Mouse (Mus musculus) large intestine, adult 2 months (tissue): ENCODE data around the gene Adi1. TPM values are rescaled to one million over a fixed set of nuclear protein-coding genes. Genes with fewer than 3 reads are reported as not detected.

Source experiments
- DNase-seq: peaks from one replicate; pipeline ENCODE4 v3.0.0-alpha.2; 2012; ENCODE audit warnings: low read depth, low spot score
- WGBS: fragments of 180-500 bp; shearing (Covaris S2); methylation state at CpG from one replicate; pipeline ENCODE4 v1.1.7; 2018; 5-methylcytosine and 5-hydroxymethylcytosine counted together
- polyA plus RNA-seq: library from polyadenylated mRNA; depleted of rRNA; stranded (reverse); fragments of >200 nt; gene quantifications from 2 replicates; pipeline ENCODE4 v1.2.3, GENCODE M21; 2012

Gene Adi1
- polyA plus RNA-seq, 1 experiment, result 11.6 TPM

DNA sequence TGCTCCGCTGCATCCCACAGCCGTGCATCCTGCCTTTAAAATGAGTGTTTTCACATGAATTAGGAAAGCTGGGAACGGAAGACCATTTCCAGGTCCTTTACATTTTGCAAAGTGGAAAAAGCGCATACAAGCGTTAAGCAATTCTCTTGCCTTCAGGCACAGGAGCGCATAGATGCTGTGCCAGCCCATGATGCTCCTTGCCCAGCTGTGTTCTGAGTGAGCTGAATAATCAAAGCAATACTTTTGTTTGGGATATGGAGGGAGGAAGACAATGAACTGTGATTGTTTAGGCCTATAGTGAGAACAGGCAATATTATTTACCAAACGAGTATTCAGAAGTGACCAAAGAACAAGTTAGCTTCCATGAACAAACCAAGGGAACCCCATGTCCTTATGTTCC is 15.7 kb downstream of the Adi1 start:
- 92% methylated on average over 7 of the region's 7 CpGs for WGBS
- no peak for DNase-seq

- no peak for DNase-seq
- WGBS, result 69% methylated on average over 3 of the region's 3 CpGs
These were observed 18.7 kb downstream of the Adi1 start for GRCm38 (mm10) chr12:28693738-28694137.

- DNase-seq, result no peak
- 92% methylated on average over 2 of the region's 2 CpGs for WGBS
These were observed 19.2 kb downstream of the Adi1 start for GRCm38 (mm10) chr12:28694231-28694630.

DNA sequence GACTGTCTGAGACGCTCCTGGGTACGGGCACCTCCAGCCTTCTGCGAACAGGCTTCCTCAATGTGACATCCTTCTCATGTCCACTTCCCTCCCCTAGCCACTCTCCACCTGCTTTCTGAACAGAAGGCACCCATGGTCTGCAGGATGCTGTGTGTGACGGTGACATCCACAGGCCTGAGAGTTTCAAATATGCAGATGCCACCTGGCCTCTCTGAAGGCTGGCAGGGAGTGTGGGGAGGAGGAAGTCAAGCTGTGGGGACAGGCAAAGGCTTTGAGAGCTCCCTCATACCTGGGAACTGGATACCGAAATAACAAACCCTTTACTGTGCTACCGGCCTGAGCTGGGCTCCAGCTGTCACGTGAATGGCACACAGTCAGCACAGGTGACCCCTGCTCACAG is 19.7 kb downstream of the Adi1 start:
- WGBS, result 95% methylated on average over 7 of the region's 7 CpGs
- no peak for DNase-seq

DNA sequence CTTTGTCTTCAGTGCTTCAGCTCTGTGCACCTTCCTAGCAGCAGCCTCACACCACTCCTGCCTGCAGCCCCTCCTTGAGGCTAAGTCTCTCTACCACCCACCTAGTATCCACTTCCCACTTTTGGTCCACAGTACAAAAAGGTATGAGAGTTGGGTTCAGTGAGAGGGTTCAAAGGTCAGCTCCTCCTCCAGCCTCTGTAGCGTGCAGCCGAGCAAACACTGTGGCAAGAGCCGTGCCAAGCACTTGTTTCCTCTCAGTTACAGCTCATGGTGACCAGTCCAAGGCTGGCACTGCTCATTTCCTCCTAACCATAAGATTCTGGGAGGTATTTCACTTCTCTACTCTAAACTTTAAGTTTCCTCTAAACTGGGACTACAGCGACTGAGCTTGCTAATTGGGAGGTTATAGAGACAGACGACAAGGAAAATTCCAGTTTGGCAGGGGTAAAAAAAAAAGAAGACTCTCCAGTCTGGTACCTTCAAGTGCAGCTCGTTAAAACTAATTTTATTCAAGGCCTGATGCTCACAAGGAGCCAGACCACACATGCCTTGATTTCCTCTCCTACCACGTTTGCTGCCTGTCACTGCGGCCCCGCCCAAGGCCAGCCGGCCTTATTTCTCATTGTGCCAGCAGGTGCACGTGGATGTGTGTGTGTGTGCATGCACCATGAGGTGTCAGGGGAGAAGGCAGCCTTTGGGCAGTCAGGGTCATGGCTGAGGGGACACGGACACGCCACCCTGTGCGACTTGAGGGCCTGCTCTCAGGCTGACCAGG is 23.0 kb downstream of the Adi1 start:
- 34% methylated on average over 14 of the region's 14 CpGs for WGBS
- DNase-seq, result peak; percentile 29

DNA sequence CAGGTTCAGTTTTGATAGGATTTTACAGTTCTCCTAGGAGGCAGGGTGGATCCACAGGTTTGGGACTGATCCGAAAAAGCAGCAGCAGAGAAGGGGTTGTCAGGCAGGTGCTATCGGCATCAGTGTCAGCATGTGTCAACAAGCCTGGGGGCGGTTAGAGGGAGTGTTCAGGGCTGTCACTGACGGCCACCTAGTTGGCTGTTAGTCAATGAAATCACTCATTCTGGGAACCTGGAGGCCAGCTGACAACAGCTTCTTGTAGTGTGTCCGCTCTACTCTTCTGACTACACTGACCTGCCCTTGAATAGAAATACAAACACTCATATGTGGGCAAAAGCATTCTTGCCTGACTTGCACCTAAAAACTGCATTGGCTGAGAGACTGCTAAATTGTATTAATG is 24.1 kb downstream of the Adi1 start:
- 42% methylated on average over 5 of the region's 5 CpGs for WGBS
- DNase-seq, result no peak

GRCm38 (mm10) chr12:28699656-28700055 is 24.6 kb downstream of the Adi1 start:
- 16% methylated on average over 6 of the region's 6 CpGs for WGBS
- peak; percentile 38 for DNase-seq

DNA sequence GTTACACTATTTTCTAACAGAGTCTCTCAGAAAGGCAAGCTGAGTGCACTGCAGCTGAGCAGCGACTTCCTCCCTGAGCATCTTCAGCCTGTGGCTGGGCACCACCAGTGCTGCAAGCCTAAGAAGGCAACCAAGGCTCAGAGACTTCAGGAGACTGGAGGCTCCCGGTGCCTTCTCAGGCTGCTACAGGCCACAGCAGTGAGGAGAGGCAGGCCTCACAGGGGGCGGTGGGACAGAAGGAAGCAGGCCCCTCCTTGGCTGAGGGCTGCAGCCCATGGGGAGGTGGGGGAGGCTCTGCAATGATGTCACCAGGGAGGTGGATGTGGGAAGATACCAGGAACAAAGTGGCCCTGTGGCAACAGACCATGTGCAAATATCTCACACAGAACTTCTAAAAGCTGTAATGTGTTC is 25.1 kb downstream of the Adi1 start:
- no peak for DNase-seq

GRCm38 (mm10) chr12:28700561-28701025 is 25.6 kb downstream of the Adi1 start:
- DNase-seq, result no peak
- 46% methylated on average over 19 of the region's 19 CpGs for WGBS

More for the DNA sequence above, 25.1 kb downstream of the Adi1 start:
- WGBS, result 51% methylated on average over 3 of the region's 3 CpGs

- 57% methylated on average over 11 of the region's 11 CpGs for whole genome bisulfite sequencing
- no peak for DNase-seq
These were observed 26.3 kb downstream of the Adi1 start for GRCm38 (mm10) chr12:28701302-28701701.

DNA sequence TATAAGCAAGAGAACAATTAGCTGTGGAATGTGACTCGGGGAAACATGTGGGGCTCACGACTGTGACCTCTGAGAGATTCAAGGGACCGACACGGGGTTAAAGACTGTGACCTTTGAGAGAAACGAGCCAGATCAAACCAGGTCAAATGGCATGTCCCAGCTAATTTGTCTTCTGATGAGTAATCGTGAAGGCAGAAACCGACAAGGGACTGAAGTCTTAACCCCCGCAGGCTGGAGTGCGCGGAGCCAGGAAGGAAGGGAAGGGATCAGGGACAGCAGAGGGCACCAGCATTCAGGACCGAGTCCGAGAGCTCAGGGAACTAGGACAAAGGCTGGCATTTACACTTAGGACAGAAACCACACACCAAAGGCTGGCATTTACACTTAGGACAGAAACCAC is 29.4 kb downstream of the Adi1 start:
- DNase-seq, result no peak
- 53% methylated on average over 12 of the region's 12 CpGs for WGBS

GRCm38 (mm10) chr12:28705204-28705603 is 30.2 kb downstream of the Adi1 start:
- DNase-seq, result no peak
- WGBS, result 88% methylated on average over 6 of the region's 6 CpGs

GRCm38 (mm10) chr12:28708154-28708553 is 33.1 kb downstream of the Adi1 start:
- WGBS, result 88% methylated on average over 4 of the region's 4 CpGs
- no peak for DNase-seq

DNA sequence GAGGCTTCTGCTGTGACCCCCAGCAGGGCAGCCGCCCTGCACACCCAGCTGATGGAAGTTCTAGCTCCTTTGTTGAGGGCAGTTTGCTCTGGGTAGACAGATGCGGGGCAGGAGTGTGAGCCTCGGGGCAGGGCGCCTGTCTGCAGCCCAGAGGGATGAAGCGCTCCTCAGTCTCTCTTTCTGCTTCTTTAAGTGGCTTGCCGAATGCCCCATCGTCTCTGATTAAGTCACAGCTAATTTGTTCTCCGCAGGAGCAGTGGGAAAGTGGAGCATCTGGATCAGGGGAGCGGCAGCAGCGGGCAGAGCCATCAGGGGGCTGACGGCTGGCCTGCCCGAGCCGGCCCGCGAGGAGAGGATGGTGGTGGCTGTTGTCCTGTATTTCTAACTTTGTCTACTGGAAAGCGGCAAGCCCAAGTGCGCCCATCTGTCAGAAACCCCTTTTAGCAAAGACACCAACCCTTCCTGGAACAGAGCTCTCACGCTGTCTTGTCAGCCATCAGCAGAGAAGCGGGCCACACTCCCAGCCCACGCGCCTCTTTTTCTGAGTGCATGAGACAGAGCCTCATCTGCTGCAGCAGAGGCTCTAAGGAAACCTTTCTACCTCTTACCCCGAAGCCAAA is 35.6 kb downstream of the Adi1 start:
- 91% methylated on average over 22 of the region's 22 CpGs for WGBS
- no peak for DNase-seq

DNA sequence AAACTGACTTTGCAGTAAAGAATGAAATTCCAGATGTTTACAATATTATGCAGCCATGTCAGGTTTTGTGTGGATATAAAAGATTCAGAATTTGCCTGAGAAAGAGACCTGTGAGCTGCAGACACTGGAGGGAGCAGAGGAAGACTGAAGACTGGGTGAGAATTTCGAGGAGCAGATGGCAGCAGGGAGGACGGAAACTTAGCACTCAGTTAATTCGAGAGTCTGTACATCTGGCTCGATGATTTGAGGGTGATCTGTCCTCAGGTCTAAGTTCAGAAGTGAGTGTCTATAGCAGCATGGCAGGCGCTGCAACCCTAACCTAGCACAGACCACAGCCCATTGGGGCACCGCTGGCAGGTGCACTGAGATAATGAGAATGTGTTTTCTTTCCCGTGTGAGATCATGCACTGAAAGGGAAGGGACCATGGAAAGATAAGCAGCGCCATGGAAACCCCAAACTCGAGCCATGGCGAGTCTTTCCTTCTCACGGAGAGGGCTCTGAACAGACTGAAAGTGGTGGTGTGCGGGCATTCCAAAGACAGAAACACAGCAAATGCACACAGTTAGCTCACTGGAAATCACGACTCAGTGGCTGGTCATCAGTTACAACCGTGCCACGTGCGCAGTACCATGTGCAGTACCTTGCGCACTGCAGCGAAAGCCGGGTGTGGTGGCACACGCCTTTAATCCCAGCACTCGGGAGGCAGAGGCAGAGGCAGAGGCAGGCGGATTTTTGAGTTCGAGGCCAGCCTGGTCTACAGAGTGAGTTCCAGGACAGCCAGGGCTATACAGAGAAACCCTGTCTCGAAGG is 40.0 kb downstream of the Adi1 start:
- WGBS, result 86% methylated on average over 24 of the region's 24 CpGs
- DNase-seq, result no peak

DNA sequence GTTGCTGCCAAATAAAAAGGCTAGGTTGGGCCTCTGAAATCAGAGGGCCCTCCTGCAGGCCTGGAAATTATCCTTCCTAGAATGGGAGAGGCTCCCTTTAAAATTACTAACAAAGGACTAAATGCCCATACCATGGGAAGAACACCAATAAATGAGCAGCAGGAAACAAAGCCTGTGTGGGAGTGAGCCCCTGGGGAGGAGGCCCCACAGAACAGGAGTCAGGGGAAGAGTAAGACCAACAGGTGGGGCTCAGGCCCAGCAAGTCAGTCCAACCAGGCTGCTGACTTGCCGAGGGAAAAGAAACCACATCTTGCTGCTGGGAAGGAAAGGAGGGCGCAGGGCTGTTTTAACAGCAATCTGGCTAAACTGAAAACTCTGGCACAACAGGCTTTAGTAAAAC is 42.0 kb downstream of the Adi1 start:
- WGBS, result 74% methylated on average over 2 of the region's 2 CpGs
- no peak for DNase-seq

GRCm38 (mm10) chr12:28718106-28718505 is 43.1 kb downstream of the Adi1 start:
- DNase-seq, result no peak
- 94% methylated on average over 2 of the region's 2 CpGs for WGBS

GRCm38 (mm10) chr12:28724366-28724765 is 49.3 kb downstream of the Adi1 start:
- DNase-seq, result no peak
- 88% methylated on average over 3 of the region's 3 CpGs for WGBS

DNA sequence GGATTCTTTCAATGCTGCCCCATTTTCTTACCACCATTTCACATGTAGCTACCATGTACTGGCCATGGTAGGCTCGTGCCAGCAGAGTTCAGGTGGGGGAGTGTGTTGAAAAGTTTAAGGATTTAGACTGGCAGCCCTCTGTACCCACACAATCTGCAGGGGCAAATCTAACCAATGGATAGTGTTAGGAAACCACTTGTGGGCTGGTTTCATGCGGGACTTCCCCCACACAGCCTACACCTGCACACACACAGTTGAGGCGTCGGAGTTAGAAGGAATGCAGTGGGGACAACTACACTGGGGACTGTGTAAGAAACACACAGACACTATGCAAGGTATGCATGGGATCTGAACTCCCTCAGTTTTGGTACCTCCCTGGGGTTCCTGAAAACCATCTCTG is 51.2 kb downstream of the Adi1 start:
- 90% methylated on average over 4 of the region's 4 CpGs for WGBS
- no peak for DNase-seq

DNA sequence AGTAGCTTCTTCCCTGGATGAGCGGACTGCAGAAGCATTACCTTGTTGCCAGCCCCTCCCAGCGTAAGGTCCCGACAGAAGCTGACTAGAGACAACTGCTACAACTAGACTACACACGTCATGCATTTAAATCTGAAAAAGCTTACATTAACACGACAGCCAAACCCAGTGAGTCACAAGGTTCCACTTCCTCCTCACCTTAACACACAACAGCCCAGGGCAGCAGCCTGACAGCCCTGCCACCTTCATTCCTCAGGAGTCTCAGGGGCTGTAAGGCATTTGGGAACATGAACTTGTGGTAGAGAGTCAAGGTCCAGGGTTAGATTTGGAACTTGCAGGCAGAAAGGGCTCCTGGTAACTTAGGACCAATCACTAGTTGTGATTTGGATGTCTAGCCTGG is 52.0 kb downstream of the Adi1 start:
- WGBS, result 77% methylated on average over 5 of the region's 5 CpGs
- no peak for DNase-seq
